Comparison of ENCODE assay signal across 8 mouse cellular contexts in the genomic region with DNA sequence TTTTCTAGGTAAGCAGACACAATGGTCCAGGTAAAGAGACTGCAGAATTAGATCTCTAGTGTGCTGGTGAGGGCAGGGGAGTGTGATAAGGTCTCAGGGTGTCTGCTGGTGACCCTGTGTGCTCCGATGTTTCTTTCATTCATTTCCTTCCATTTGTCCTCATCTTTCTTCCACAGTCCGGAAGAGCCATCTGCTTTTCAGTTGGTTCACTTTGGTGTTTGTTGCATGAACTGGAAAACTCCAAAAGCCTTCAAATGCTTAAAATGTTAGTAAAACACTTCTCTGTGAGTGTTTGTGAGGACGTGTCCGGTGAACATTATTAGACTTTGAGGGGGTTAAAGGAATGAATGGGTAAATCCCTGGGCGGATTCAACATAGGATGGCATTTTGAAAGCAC. TPM values are rescaled to one million over a fixed set of nuclear protein-coding genes. Genes with fewer than 3 reads are reported as not detected.
DNase-seq lines count a peak whose midpoint lies in the region; ATAC-seq and TF ChIP-seq lines count a peak whose summit lies in the region.

No protein-coding gene starts in this region.

- no peak for DNase-seq in lung, postnatal 10 days
- no peak for DNase-seq in cerebellum, postnatal 10 days
- no peak for DNase-seq in right cerebral cortex, postnatal 36 days (ENCODE audit: low spot score in 2 of 2)

- no peak for TF ChIP-seq CTCF in intestine, postnatal 0 days (IDR thresholded peaks at IDR 0.05; ENCODE audit: low read depth)

- no peaks in the 10 kb centered on the region for H3K27me3 ChIP-seq in lung, embryonic 15.5 days
- H3K27me3 ChIP-seq in embryonic facial prominence, embryonic 12.5 days: no peaks in the 10 kb centered on the region
- H3K27me3 ChIP-seq in intestine, postnatal 0 days (replicated peaks; ENCODE audit: control insufficient read depth, insufficient read depth, low read length): no peaks in the 10 kb centered on the region
- H3K27me3 ChIP-seq in neural tube, embryonic 15.5 days (replicated peaks): no peaks in the 10 kb centered on the region

- peak overlapping the region; percentile 73 for H3K4me3 ChIP-seq in lung, embryonic 15.5 days
- H3K4me3 ChIP-seq in embryonic facial prominence, embryonic 12.5 days: peak overlapping the region; percentile 57
- peak overlapping the region; percentile 64 for H3K4me3 ChIP-seq in intestine, postnatal 0 days (ENCODE audit: low read depth, low read length)
- peak overlapping the region; percentile 65 for H3K4me3 ChIP-seq in neural tube, embryonic 15.5 days (replicated peaks)

- peak overlapping the region; percentile 57; the same call in 1 of the 2 replicates for H3K27ac ChIP-seq in lung, embryonic 15.5 days
- no peak overlapping the region for H3K27ac ChIP-seq in embryonic facial prominence, embryonic 12.5 days
- no peak overlapping the region for H3K27ac ChIP-seq in intestine, postnatal 0 days (ENCODE audit: low read depth, low read length)
- peak overlapping the region; percentile 95 for H3K27ac ChIP-seq in neural tube, embryonic 15.5 days (replicated peaks)

- ATAC-seq in lung, embryonic 15.5 days (ENCODE audit: borderline replicate concordance, extremely low read depth, low FRiP score, low TSS enrichment): no peak
- ATAC-seq in embryonic facial prominence, embryonic 12.5 days (ENCODE audit: insufficient number of reproducible peaks, insufficient read depth, low FRiP score, low TSS enrichment): no peak
- no peak for ATAC-seq in intestine, postnatal 0 days
- ATAC-seq in neural tube, embryonic 15.5 days (ENCODE audit: low FRiP score): no peak
- no peak for ATAC-seq in monocyte, adult 5-6 weeks (replicated peaks; ENCODE audit: insufficient number of reproducible peaks, low FRiP score, low TSS enrichment, poor library complexity, severe bottlenecking)

- peak overlapping the region; percentile 54 for H3K4me2 ChIP-seq in lung, embryonic 15.5 days
- H3K4me2 ChIP-seq in embryonic facial prominence, embryonic 12.5 days (replicated peaks): peak overlapping the region; percentile 39
- H3K4me2 ChIP-seq in intestine, postnatal 0 days (replicated peaks; ENCODE audit: low read depth): peak overlapping the region; percentile 66
- H3K4me2 ChIP-seq in neural tube, embryonic 15.5 days: peak overlapping the region; percentile 57

- no peak overlapping the region for H3K9ac ChIP-seq in lung, embryonic 15.5 days
- H3K9ac ChIP-seq in embryonic facial prominence, embryonic 12.5 days: no peak overlapping the region
- no peak overlapping the region for H3K9ac ChIP-seq in intestine, postnatal 0 days (ENCODE audit: low read depth, low read length)
- peak overlapping the region; percentile 40 for H3K9ac ChIP-seq in neural tube, embryonic 15.5 days (replicated peaks)

- no peaks in the 10 kb centered on the region for H3K9me3 ChIP-seq in lung, embryonic 15.5 days
- H3K9me3 ChIP-seq in embryonic facial prominence, embryonic 12.5 days: no peaks in the 10 kb centered on the region
- no peaks in the 10 kb centered on the region for H3K9me3 ChIP-seq in intestine, postnatal 0 days (ENCODE audit: control insufficient read depth)
- H3K9me3 ChIP-seq in neural tube, embryonic 15.5 days (replicated peaks): no peaks in the 10 kb centered on the region

- H3K4me1 ChIP-seq in lung, embryonic 15.5 days: peaks cover 5% of the 10 kb centered on the region
- no peaks in the 10 kb centered on the region for H3K4me1 ChIP-seq in embryonic facial prominence, embryonic 12.5 days
- no peaks in the 10 kb centered on the region for H3K4me1 ChIP-seq in intestine, postnatal 0 days (replicated peaks; ENCODE audit: control insufficient read depth, insufficient read depth, low read length)
- peaks cover 16% of the 10 kb centered on the region for H3K4me1 ChIP-seq in neural tube, embryonic 15.5 days

- no peaks in the 10 kb centered on the region for H3K36me3 ChIP-seq in lung, embryonic 15.5 days
- no peaks in the 10 kb centered on the region for H3K36me3 ChIP-seq in embryonic facial prominence, embryonic 12.5 days
- no peaks in the 10 kb centered on the region for H3K36me3 ChIP-seq in intestine, postnatal 0 days (ENCODE audit: control insufficient read depth, insufficient read depth)
- H3K36me3 ChIP-seq in neural tube, embryonic 15.5 days: no peaks in the 10 kb centered on the region

- WGBS in lung, embryonic 15.5 days: 36% methylated on average over 5 of the region's 5 CpGs
- 40% methylated on average over 5 of the region's 5 CpGs for WGBS in embryonic facial prominence, embryonic 12.5 days
- 34% methylated on average over 5 of the region's 5 CpGs for WGBS in intestine, postnatal 0 days
- WGBS in neural tube, embryonic 15.5 days: 41% methylated on average over 5 of the region's 5 CpGs

RNA-seq across cellular contexts. Expression of gene Klrb1c, which starts 27.9 kb away (rescaled TPM):
- 0.15 and 0.16 TPM in 2 replicates for polyA plus RNA-seq in lung, embryonic 15.5 days (2015; fragmentation: Nextera tagmentation; extraction: Ambion mirVana)
- not detected in 2 replicates for polyA plus RNA-seq in embryonic facial prominence, embryonic 12.5 days (2016; fragmentation: Nextera tagmentation; extraction: Ambion mirVana)
- polyA plus RNA-seq in intestine, postnatal 0 days (2015; fragmentation: Nextera tagmentation; extraction: Ambion mirVana): 0.21 and 0.27 TPM in 2 replicates
- 0.09 and 0.70 TPM in 2 replicates for polyA plus RNA-seq in neural tube, embryonic 15.5 days (2015; fragmentation: Nextera tagmentation; extraction: Ambion mirVana)
- 160 to 719 TPM (median 207 TPM) in 3 replicates for total RNA-seq in monocyte, adult 5-6 weeks (2017)

RNA-seq across cellular contexts. Expression of gene Klrb1, which starts 38.3 kb away (rescaled TPM):
- not detected in 2 replicates for polyA plus RNA-seq in lung, embryonic 15.5 days (2015; fragmentation: Nextera tagmentation; extraction: Ambion mirVana)
- not detected in 2 replicates for polyA plus RNA-seq in embryonic facial prominence, embryonic 12.5 days (2016; fragmentation: Nextera tagmentation; extraction: Ambion mirVana)
- 0.13 and 0.29 TPM in 2 replicates for polyA plus RNA-seq in intestine, postnatal 0 days (2015; fragmentation: Nextera tagmentation; extraction: Ambion mirVana)
- polyA plus RNA-seq in neural tube, embryonic 15.5 days (2015; fragmentation: Nextera tagmentation; extraction: Ambion mirVana): 0.95 and 1.00 TPM in 2 replicates
- total RNA-seq in monocyte, adult 5-6 weeks (2017): 8.4 to 20.4 TPM in 2 of 3 replicates, not detected in the other

Comparison
In these comparisons a context has a peak if more than half of its experiments do, and no peak if none do; other contexts are left out.
1. H3K27ac ChIP-seq: peak in lung, embryonic 15.5 days (single experiment) and neural tube, embryonic 15.5 days (single experiment); none in embryonic facial prominence, embryonic 12.5 days (single experiment) and intestine, postnatal 0 days (single experiment).
2. Peak in every context shown above with its lines, with median percentiles within 50 percentile points of each other: H3K4me2 ChIP-seq and H3K4me3 ChIP-seq.